Mouse (Mus musculus): ENCODE measurements at regions not wholly inside any gene's neighbourhood (a gene's known extent, or its start where the extent isn't known, plus 50 kb on each side); places are given as distances from the start of the nearest gene placed in this dataset.

DNA sequence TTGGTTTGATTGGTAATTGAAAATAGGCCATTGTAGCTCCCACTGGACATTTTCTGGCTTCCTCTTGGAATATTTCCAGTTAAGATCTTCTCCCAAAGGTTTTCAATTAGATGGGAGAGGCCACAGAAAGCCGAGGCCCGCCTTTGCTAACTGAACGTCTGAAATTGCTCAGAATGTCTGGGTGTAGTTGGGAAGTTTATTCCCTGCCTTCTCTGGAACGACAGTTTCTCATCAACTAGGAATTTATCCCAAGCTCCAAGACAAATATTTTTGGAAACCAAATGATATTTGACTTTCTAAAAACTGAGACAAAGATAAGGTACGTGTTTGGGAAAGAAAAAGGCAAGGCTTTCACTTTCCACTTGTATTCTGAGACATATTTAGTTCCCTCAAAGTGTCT lies 414.4 kb downstream of the Ttll7 start:
- DNase-seq (ENCODE audit: low spot score in 2 of 2): no peak

DNA sequence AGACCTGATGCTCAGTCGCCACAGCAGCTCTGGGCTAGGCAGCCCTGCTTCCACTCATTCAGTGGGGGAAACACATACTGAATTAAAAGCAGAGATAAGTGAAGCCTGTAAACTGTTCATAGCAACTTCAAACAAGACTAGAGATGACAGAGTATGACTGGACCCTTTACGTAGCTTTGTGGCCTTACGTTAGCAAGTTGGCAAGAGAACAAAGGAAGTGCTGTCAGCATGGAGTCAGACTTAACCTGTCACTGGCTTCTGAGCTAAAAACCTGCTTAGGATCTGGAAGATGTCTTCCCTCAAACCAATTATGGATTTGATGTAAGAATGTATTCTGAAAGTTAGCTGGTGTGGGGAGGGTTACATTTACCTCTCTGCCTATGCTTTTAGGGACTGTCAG lies 421.3 kb downstream of the Ttll7 start:
- no peak for DNase-seq (ENCODE audit: low spot score in 2 of 2)

DNA sequence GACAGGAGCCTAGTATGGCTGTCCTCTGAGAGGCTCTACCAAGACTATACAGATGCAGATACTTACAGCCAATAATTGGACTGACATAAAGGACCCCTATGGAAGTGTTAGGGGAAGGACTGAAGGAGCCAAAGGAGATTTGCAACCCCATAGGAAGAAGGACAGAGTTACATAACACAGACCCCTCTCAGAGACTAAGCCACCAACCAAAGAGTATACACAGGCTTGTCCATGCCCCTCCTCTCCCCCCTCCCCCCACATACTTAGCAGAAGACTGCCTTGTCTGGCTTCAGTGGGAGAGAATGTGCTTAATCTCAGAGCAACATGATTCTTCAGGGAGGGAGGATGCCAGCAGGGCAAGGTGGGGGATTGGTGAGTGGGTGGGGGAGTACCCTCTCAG lies 426.4 kb downstream of the Ttll7 start:
- no peak for DNase-seq (ENCODE audit: low spot score in 2 of 2)

DNA sequence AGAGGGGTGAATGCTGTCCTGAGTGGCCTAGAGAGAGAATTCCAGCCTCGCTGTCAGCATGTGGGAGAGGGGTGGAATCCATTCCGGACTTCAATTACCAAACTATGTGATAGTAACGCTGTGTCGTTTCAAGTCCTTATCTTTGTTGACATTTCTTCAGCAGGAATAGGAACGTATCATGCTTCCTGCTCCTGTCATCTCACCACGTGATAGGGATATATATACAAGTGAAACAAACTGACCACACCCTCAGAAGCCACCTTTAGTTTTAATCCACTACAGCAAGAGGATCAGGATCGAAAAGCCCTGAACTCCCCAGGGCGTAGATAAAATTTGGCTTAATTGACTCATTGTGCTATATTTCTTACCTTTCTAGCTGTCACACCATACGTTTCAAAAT lies 431.6 kb downstream of the Ttll7 start:
- no peak for DNase-seq (ENCODE audit: low spot score in 2 of 2)

DNA sequence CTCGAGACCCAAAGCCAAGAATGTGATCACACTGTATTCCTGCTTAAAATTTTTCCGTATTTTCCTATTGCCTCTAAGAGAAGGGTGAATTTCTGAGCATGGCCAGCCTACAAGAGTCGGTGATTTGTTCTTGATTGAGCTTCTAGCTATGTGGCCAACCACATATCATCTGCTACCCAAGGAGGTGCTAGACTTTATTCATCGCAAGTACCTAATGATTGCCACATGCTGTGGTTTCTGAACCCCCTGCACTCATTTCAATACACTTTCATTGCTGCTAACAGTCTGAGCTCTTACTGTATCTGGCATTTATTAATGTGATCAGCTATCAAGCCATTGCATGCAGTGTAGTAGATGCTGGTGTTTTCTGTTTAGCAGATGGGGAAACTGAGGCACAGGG lies 432.2 kb downstream of the Ttll7 start:
- DNase-seq (ENCODE audit: low spot score in 2 of 2): no peak

DNA sequence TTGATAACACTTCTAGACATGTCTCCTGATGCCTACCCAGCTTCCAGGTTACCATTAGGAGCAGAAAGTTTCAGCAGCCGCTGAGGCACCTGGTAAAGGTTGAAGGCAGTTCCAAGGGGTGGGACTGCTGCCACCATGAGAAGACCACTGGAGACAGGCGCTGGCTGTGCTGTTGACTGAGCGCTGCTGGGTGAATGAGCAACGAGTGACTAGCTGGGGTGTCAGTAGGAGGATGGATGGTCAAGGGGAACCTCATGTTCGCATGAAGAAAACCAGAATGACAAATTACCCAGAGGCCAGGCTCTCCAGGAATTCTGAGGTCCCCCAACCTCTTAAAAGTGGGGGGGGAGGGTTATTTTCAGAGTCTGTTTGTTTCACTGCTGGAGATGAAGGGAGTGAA lies 433.3 kb downstream of the Ttll7 start:
- DNase-seq (ENCODE audit: low spot score in 2 of 2): no peak

DNA sequence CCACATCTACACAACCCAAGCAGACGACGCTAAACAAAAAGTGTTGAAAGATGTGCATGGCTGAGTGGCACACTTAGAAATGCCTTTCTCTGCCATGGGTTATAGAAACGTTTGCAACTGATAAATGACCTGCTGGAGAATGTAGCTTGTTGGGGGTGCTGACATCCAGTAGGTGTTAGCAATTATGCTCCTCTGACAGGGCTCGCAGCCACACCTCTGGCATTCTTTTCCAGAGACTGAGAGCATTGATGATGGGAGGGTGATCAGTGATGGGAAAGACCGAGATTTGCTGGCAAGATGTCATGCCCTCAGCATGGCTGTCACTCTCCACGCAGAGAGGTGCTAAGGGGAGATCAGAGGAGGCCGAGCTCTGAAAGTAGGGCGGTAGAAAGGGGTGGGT lies 435.3 kb downstream of the Ttll7 start:
- DNase-seq (ENCODE audit: low spot score in 2 of 2): no peak

DNA sequence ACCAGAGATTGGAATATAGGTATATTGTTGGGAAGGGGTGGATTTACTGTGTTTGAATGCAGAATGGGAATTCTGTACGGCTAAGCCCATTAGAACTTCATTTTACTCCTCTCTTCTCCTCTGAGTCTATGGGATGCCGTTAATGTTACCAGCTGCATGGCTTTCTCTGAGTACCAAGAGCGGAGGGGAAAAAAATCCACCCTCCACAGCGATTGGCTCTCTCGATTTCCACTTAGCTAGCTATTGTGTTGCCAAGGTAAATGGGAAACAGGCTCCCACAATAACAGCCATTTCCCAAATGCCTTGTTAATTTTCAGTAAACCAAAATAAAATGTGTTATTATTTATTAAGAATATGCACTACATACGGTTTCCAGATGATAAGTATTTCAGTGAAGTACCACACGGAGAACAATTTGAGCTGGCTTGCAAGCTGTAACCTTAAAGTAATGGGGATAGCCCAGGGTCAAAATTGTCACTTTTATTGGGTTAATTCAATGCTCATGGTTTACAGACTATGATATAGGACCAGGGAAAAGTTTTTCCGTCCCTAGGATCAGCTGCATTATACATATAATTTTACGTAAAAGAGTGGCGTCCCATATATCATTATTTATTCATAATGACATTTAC lies 439.6 kb downstream of the Ttll7 start:
- no peak for DNase-seq (ENCODE audit: low spot score in 2 of 2)

DNA sequence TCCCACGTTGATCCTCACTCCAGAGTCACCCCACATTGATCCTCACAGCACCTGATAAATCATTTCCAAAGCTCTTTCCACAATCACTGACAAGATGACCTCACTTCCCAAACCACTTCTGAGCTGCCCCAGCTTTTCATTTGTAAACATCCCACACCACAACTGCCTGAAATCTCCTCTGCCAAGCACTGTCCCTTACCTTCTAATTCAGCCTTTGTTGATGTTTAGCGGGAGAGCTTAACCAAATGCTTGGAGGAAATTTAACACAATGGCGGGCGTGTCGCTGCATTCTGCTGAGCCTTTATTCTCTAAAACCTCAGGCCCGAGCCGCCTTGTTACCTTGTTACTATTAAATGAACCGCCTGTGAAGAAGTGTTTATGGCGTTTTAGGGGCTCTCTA lies 445.9 kb downstream of the Ttll7 start:
- no peak for DNase-seq (ENCODE audit: low spot score in 2 of 2)

DNA sequence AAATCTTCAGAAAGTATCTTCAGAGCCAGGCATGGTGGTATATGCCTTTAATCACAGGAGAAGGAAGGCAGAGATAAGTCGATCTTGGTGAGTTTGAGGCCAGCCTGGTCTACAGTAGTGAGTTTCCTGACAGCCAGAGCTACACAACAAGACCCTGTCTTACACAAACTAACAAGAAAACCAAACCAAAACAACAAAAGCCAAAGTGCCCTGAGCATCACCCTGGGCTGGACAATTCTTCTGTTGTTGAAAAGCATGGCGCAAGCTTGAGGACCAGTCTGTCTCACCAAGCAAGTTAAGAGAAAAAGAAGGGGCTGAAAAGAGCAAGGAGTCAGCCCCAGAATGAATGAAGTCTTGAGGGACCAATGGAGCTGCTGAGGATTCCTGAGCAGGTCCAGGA lies 473.4 kb downstream of the Ttll7 start:
- DNase-seq (ENCODE audit: low spot score in 2 of 2): no peak

DNA sequence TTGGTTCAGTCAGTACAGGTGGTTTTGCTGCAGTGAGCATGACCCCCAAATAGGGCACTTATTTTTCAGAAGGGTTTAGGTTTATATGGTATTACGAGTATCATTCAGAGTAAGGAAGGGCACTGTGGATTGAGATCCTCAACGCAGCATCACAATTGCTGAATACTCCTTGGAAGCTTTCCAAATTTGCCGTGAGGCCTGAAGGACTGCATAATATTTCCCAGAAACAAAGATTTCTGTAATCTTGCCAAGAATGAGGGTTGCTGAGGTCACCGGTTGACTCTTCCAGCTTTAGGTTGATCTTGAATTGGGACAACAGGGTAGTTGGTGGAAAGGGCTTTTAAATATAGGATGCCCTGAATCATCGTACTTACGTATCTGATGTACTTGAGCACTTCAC lies 482.1 kb downstream of the Ttll7 start:
- DNase-seq (ENCODE audit: low spot score in 2 of 2): no peak

DNA sequence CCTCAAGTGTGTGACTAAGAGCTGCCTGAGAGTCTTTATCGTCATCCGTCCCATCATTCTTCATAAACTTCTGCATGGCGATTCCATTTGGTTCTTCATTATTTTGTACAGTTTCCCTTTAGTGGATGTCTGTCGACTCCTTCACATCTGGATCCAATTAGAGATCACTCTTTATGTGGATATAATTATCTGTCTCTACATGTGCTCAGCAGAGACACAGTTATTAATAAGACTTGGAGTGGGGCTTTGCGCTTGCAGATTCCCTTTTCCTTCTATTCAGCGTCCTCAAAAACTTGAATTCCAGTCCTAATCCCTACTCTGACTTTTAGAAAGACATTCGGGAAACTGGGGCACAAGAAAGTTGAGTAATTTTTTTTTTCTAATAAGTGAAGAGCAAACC lies 483.1 kb downstream of the Ttll7 start:
- DNase-seq (ENCODE audit: low spot score in 2 of 2): no peak

DNA sequence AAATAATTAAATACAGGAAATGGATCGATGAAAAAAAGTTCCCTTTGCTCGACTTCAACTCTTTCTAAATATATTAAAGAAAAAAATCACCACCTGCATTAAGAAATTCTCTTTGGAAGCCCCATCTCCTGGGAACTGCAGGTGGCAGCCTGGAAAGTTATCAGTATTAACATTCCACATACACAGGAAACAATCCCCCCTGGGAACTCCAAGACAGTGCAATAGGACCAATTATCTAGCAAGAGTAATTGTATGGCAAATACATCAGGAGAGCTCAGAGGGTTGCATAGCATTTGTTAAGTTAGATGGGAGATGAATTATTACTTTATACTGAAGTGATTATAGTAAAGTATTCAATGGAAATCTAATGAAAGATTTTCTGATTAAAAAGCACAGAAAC lies 487.3 kb downstream of the Ttll7 start:
- no peak for DNase-seq (ENCODE audit: low spot score in 2 of 2)

DNA sequence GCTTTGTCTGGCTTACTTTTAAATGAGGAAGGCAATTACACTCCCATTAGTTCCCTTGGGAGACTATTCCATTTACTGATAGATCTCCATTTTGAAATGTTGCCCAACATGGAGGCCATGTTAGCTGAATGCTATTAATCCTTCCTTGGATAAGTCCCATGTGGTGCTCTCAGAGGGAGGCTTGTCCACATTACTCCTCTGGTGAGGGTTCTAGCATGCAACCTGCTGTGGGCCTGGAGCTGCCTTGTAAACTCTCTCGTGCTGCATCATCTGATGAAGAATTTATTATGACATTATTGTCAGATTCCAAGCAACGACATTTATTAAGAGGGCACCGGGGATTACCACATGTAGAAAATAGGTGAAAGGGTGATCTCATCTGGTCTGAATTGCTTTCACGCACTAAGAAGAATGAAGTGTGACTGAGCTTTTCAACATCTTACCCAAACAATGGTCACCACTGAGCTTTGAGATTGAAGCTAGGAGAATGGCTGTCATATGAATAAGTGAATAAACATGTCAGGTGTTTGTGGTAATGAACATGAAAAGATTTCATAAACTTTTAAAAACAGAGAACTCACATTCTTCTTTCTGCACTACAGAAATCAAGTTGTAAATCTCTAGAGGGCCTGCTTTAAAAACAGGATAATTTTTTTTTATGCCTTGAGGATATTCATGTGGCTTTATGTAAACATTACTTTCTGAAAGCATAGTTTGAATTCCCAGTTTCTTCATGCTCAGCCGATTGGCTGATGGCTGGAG lies 495.3 kb downstream of the Ttll7 start:
- no peak for DNase-seq (ENCODE audit: low spot score in 2 of 2)

DNA sequence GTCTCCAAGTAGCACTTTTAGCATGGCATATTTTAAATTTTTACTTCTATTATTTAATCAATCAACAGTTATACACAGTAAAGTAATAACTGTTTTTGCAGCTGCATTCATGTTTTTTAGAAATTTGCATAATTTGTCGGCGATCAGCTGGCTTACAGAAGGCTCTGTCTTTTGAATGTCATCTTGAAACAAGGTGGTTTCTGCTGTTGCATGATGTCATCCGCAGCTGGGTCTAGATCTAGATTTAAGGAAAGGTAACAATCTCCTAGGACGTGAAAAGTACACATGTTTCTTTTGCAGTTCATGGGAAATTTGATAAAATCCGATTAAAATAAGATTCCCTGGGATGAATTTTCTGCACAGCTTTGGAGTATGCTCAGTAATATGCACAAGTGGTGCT lies 534.9 kb downstream of the Ttll7 start:
- no peak for DNase-seq (ENCODE audit: low spot score in 2 of 2)

DNA sequence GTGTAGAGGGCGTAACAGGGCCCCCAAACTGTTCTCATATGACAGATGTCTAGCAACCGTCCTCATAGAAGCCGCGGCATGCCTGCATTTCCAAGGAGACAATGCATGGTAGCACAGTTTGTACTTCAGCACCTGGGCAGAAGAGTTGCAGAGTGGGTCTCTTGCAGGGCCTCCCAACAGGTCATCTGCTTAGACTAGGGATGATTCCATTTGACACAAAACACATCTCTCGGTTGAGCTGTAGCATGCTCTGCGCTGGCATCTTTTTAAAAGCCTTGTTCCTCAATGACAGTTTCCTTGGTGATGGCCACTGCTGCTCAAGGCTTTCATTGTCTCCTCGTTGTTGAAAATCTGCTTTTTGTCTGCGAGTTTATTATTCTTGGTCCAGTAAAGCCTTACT lies 546.1 kb downstream of the Ttll7 start:
- DNase-seq (ENCODE audit: low spot score in 2 of 2): no peak

DNA sequence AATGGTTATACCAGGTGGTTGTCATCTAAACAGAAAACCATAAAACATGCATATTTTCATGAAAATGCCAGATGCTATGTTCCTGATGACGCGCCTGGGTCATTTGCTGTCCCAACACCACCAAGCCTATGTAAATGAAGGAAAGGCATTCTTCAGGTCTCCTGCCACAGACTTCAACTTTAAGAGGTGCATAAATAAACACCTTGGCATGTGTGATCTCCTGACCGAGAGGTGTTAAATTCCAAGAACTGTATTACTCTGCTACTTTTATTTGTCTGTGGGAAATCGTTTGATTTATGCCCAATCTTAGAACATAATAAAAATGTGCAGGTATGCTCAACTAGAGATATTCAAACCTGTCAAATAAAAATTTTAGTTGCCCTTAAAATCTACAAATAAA lies 560.1 kb downstream of the Ttll7 start:
- DNase-seq (ENCODE audit: low spot score in 2 of 2): no peak

DNA sequence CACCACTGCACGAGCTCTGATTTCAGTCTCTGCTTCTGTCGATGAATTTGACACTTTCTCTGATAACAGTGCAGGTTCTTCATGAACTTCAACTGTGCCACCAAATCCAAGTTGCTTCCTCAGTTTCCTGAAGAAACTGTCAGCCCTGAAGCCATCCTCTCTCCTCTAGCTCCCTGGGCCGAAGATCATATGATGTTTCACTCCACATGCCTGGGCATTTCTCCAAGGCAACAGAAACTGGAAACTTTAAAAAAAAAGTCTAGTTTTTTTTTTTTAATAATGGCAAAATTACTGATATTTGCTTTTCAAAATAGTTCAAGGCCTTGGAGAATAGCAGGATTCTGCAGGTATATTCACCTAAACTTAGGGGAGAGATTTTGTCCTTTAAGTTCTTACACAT lies 564.8 kb downstream of the Ttll7 start:
- no peak for DNase-seq (ENCODE audit: low spot score in 2 of 2)

DNA sequence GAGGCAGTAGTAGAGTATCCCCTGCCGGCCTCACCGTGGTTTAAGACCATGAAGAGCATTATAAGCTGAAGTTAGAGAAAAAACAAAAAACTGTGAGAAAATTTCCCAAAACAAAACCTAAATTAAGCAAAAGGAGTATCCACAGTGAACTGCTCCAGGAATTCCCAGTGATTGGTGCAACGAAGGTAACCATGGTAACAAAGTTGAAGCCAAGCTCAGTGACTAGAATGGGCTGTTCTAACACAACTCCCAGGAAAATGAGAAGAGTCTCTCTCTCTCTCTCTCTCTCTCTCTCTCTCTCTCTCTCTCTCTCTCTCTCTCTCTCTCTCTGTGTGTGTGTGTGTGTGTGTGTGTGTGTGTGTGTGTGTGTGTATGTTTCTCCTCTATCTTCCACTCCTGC lies 567.0 kb downstream of the Ttll7 start:
- no peak for DNase-seq (ENCODE audit: low spot score in 2 of 2)

DNA sequence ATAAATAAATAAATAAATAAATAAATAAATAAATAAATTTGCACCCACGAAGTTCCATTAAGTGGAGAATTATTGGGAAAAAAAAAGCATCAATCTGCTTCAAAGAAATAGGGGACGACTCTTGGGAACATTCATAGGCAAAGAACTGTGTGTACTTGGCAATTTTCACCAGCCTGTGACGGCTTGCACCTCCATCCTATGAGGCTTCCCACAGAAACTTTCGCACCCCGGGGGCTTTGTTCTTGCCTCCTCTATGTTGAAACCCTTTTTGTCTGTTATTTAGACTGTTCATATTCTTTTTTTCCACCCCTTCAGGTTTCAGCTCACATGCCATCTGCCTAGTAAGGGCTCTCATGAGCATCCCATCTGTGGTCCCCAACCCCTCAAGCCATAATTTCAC lies 570.0 kb downstream of the Ttll7 start:
- DNase-seq (ENCODE audit: low spot score in 2 of 2): no peak

DNA sequence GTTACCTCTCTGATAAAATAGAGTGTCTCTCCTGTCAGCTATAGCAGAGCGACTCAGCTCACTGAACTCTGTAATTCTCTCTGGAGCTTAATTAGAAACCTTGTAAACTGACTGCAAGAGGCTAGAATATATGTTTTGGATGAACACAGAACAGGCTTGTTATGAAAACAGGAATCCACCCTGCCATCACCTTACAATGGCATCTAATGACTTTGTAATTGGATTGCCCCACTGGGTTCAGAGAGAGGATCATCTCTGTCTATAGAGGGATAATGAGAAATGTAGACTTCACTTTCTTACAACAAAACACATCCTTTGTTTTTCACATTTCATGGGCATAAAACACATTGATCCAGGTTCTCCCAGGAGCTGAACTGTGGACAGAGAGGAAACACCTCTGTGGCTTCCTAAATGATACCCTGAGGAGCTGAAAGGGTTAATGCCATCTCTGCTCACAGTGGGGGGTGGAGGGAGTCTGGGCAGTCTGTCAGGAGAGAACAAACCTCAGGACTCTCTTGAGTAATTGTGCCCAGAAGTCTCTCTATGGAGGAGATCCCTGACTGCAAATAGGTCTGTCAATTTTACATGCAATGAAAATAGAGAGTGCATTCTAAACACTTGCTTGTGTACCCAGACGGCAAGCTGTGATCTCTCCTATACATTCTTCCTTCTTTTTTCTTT lies 571.9 kb downstream of the Ttll7 start:
- DNase-seq (ENCODE audit: low spot score in 2 of 2): no peak

DNA sequence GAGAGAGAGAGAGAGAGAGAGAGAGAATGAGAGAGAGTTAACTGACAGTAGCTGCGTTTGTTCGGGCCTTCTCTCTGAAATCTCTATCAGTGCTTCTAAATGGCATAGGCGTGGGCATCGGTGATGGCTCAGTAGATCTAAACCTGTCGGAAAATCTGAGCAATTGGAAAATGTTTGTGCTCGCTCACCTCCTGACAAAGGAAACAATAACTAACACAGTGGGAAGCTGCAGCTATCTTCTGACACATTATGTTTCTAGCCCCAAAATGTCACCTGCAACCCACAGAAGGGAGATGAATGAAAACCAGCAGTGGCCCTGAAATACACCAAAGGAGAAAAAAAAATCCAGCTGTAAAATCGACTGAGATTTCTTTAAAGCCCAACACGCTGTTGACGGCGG lies 576.7 kb downstream of the Ttll7 start:
- DNase-seq (ENCODE audit: low spot score in 2 of 2): no peak

DNA sequence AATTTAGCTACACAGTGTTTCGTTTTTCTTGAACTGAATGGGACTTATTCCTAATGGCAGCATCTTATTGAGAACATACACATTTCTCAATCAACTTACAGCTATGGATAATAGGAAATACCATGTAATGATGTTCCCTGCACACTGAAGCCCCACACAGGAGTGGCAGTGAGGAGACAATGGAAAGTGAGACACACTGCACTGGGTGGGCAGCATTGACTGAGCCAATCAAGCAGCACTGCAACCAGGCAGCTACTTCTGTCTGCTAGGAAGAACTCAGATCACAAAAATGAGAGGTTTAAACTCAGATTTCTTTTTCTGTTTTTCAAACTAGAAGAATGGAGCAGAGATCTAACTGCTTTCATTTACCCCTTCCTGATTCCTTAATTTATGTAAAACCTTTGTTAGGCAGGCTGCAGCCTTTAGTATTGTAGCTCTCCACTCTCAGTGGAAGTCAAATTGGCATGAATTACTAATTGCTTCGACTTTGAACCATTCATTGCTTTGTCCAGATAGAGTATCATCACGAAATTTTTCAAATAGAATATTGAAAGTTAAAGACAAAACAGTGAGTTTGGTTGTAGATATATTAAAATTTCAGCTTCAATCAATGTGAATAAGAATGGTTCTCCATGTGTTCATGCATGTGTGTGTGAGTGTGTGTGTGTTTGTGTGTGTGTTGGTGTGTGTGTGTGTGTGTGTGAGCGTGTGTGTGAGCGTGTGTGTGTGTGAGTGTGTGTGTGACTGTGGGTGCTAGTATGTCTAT lies 590.9 kb downstream of the Ttll7 start:
- DNase-seq (ENCODE audit: low spot score in 2 of 2): no peak

All from left cerebral cortex, adult 9 months (tissue).